In the genomic region with DNA sequence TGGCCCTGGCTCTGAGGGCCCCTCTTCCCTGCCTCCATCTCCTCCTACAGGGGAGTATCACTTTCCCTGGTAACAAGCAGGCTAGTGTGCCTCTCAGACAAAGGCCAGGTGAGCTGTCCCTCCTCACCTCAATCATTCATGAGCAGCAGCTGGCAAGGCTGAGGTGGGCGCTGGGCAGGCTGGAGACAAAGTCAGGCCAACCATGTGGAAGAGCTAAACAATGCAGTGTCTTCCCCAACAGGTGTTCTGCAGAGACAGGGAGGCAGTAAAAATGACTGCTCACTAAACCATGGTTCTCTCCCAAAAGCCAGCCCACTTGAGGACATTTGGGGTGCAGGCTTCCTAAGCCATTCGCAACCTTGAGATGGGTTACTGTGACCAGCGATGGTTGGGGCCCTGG, we compare ENCODE assay signal across 9 mouse cellular contexts. TPM values are rescaled to one million over a fixed set of nuclear protein-coding genes. Genes with fewer than 3 reads are reported as not detected.
DNase-seq lines count a peak whose midpoint lies in the region; ATAC-seq and TF ChIP-seq lines count a peak whose summit lies in the region.
"Had no signal": no experiment of that assay in that cellular context is flagged by ENCODE, and none has a peak within 500 bp of the region (broad histone marks: within the 10 kb centered on the region; RNA-seq: fewer than 3 reads in every experiment).

No protein-coding gene starts in this region.

- dilution Hi-C loops in CH12.LX (cut with MboI; ENCODE audit: extremely low pct_ligation_motif_present, extremely low pct_unique_long_range_greater_than_20kb, low sequenced_read_pairs): no loop called here

- no peak for TF ChIP-seq POLR2A in CH12.LX (IDR thresholded peaks at IDR 0.05; ENCODE audit: low read depth, low read length)

- WGBS in heart, embryonic 11.5 days (ENCODE audit: insufficient replicate concordance): 85% methylated on average over 3 of the region's 3 CpGs
- WGBS in forebrain, embryonic 16.5 days: 76% methylated on average over 3 of the region's 3 CpGs
- whole genome bisulfite sequencing in liver, embryonic 15.5 days (ENCODE audit: insufficient replicate concordance): 54% methylated on average over 3 of the region's 3 CpGs

- ATAC-seq in heart, embryonic 11.5 days (replicated peaks; ENCODE audit: insufficient number of reproducible peaks, low FRiP score, low TSS enrichment): no peak
- ATAC-seq in forebrain, embryonic 16.5 days: no peak
- no peak for ATAC-seq in liver, embryonic 15.5 days (ENCODE audit: insufficient read depth)
- ATAC-seq in erythroid progenitor cell, adult 5-6 weeks (replicated peaks; ENCODE audit: low FRiP score, poor library complexity, severe bottlenecking): no peak

- peak overlapping the region; percentile 90 for H3K9ac ChIP-seq in heart, embryonic 11.5 days (ENCODE audit: low read depth, low read length)
- peak overlapping the region; percentile 97 for H3K9ac ChIP-seq in CH12.LX (ENCODE audit: insufficient read depth, low read depth)
- peak overlapping the region; percentile 82 for H3K9ac ChIP-seq in forebrain, embryonic 16.5 days (replicated peaks; ENCODE audit: low read depth, low read length)
- no peak overlapping the region; the same call in 1 of the 2 replicates for H3K9ac ChIP-seq in liver, embryonic 15.5 days

- TF ChIP-seq EP300 in CH12.LX (IDR thresholded peaks at IDR 0.05; ENCODE audit: low read length): no peak

- H3K27ac ChIP-seq in heart, embryonic 11.5 days (ENCODE audit: low read depth, low read length): peak overlapping the region; percentile 100
- peak overlapping the region; percentile 96 for H3K27ac ChIP-seq in CH12.LX (ENCODE audit: insufficient read depth, low read depth)
- peak overlapping the region; percentile 100 for H3K27ac ChIP-seq in forebrain, embryonic 16.5 days (ENCODE audit: low read length)
- peak overlapping the region; percentile 95 for H3K27ac ChIP-seq in liver, embryonic 15.5 days (replicated peaks)

- H3K9me3 ChIP-seq in heart, embryonic 11.5 days (replicated peaks; ENCODE audit: control insufficient read depth, low read length): no peaks in the 10 kb centered on the region
- H3K9me3 ChIP-seq in CH12.LX (replicated peaks; ENCODE audit: low read length): no peaks in the 10 kb centered on the region
- H3K9me3 ChIP-seq in forebrain, embryonic 16.5 days (ENCODE audit: control insufficient read depth, low read length): no peaks in the 10 kb centered on the region
- H3K9me3 ChIP-seq in liver, embryonic 15.5 days (replicated peaks): no peaks in the 10 kb centered on the region

- no peaks in the 10 kb centered on the region for H3K36me3 ChIP-seq in heart, embryonic 11.5 days (ENCODE audit: control insufficient read depth, insufficient read depth, low read length)
- H3K36me3 ChIP-seq in CH12.LX (replicated peaks in 1 of 2; ENCODE audit: control insufficient read depth in 1 of 2, insufficient read depth in 1 of 2, low read length in 1 of 2): peaks cover 4 to 12% of the 10 kb centered on the region in 2 experiments
- no peaks in the 10 kb centered on the region for H3K36me3 ChIP-seq in forebrain, embryonic 16.5 days (ENCODE audit: control insufficient read depth, insufficient read depth)
- peaks cover 5% of the 10 kb centered on the region for H3K36me3 ChIP-seq in liver, embryonic 15.5 days (replicated peaks)

- no peak for DNase-seq in heart, adult 11 months
- no peak for DNase-seq in CH12.LX (ENCODE audit: extremely low read depth)
- no peak for DNase-seq in ovary, adult 18-20 months (ENCODE audit: low spot score)
- DNase-seq in right cerebral cortex, postnatal 36 days (ENCODE audit: low spot score in 2 of 2): no peak

- TF ChIP-seq RAD21 in CH12.LX (IDR thresholded peaks at IDR 0.05; ENCODE audit: low read depth, low read length): no peak

- H3K4me3 ChIP-seq in heart, embryonic 11.5 days (ENCODE audit: low read depth, low read length): no peak overlapping the region
- peak overlapping the region; percentile 3 to 90 (median 51) for H3K4me3 ChIP-seq in CH12.LX (replicated peaks in 1 of 3; ENCODE audit: low read depth in 2 of 3, low read length in 2 of 3, poor library complexity in 1 of 3)
- no peak overlapping the region for H3K4me3 ChIP-seq in forebrain, embryonic 16.5 days (replicated peaks; ENCODE audit: low read length)
- no peak overlapping the region for H3K4me3 ChIP-seq in liver, embryonic 15.5 days (replicated peaks)

- H3K4me2 ChIP-seq in heart, embryonic 11.5 days: peak overlapping the region; percentile 89
- H3K4me2 ChIP-seq in CH12.LX (ENCODE audit: insufficient read depth, low read depth, poor library complexity, severe bottlenecking): peak overlapping the region; percentile 84
- no peak overlapping the region for H3K4me2 ChIP-seq in forebrain, embryonic 16.5 days (ENCODE audit: low read length)
- peak overlapping the region; percentile 98 for H3K4me2 ChIP-seq in liver, embryonic 15.5 days

- H3K4me1 ChIP-seq in heart, embryonic 11.5 days (ENCODE audit: control insufficient read depth, insufficient read depth, low read length): peaks cover 31% of the 10 kb centered on the region
- H3K4me1 ChIP-seq in CH12.LX (ENCODE audit: control insufficient read depth in 1 of 2, insufficient read depth in 2 of 2): peaks cover 9 to 38% of the 10 kb centered on the region in 2 experiments
- peaks cover 33% of the 10 kb centered on the region for H3K4me1 ChIP-seq in forebrain, embryonic 16.5 days (replicated peaks; ENCODE audit: control insufficient read depth, insufficient read depth, low read length)
- peaks cover 54% of the 10 kb centered on the region for H3K4me1 ChIP-seq in liver, embryonic 15.5 days (replicated peaks)

- TF ChIP-seq CTCF in CH12.LX (conservative IDR thresholded peaks at IDR 0.05 in 1 of 2, IDR thresholded peaks at IDR 0.05 in 1 of 2; ENCODE audit: low read depth in 2 of 2, low read length in 2 of 2): no peak

- H3K27me3 ChIP-seq in heart, embryonic 11.5 days (ENCODE audit: control insufficient read depth, insufficient read depth, low read length): no peaks in the 10 kb centered on the region
- no peaks in the 10 kb centered on the region for H3K27me3 ChIP-seq in CH12.LX (replicated peaks)
- no peaks in the 10 kb centered on the region for H3K27me3 ChIP-seq in forebrain, embryonic 16.5 days (replicated peaks; ENCODE audit: control insufficient read depth, insufficient read depth, low read length)
- 0 out of 2 replicates have a peak, but pooled peaks cover 3% of the 10 kb centered on the region for H3K27me3 ChIP-seq in liver, embryonic 15.5 days

- peaks cover 21% of the 10 kb centered on the region for H3K79me2 ChIP-seq in CH12.LX (replicated peaks; ENCODE audit: control insufficient read depth, extremely low read depth, insufficient read depth, poor library complexity, severe bottlenecking)

- in situ Hi-C loops in CH12.LX (cut with MboI; ENCODE audit: low pct_ligation_motif_present, low pct_unique_long_range_greater_than_20kb, low sequenced_read_pairs): no loop called here

RNA-seq across cellular contexts. Expression of a gene that starts 2.6 kb away (rescaled TPM):
- 112 TPM in 2 replicates for polyA plus RNA-seq in heart, embryonic 11.5 days (2014; fragmentation: Nextera tagmentation; extraction: Ambion mirVana)
- total RNA-seq in CH12.LX (2012; rRNA removed) (252 and 284 TPM in 2 replicates), CH12.LX (2014; rRNA removed) (261 and 284 TPM in 2 replicates)
- polyA plus RNA-seq in CH12.LX (2012; ENCODE audit: insufficient read length, low read depth): 482 and 497 TPM in 2 replicates
- polyA plus RNA-seq in forebrain, embryonic 16.5 days (2015; fragmentation: Nextera tagmentation; extraction: Ambion mirVana): 98.3 and 107 TPM in 2 replicates
- 120 and 133 TPM in 2 replicates for polyA plus RNA-seq in liver, embryonic 15.5 days (2015; fragmentation: Nextera tagmentation; extraction: Ambion mirVana)
- total RNA-seq in erythroid progenitor cell, adult 5-6 weeks (2015; ENCODE audit: low replicate concordance): 134 and 185 TPM in 2 replicates
- total RNA-seq in erythroid progenitor cell, adult 5-6 weeks (2017; ENCODE audit: low replicate concordance): 89.3 and 94.7 TPM in 2 replicates

RNA-seq across cellular contexts. Expression of a gene that starts 22.6 kb away (rescaled TPM):
- 2.5 and 3.9 TPM in 2 replicates for polyA plus RNA-seq in heart, embryonic 11.5 days (2014; fragmentation: Nextera tagmentation; extraction: Ambion mirVana)
- total RNA-seq in CH12.LX (2012; rRNA removed) (0.30 TPM in 1 of 2 replicates, not detected in the other), CH12.LX (2014; rRNA removed) (not detected in 2 replicates)
- 0.39 TPM in 1 of 2 replicates, not detected in the other for polyA plus RNA-seq in CH12.LX (2012; ENCODE audit: insufficient read length, low read depth)
- 12.4 and 15.3 TPM in 2 replicates for polyA plus RNA-seq in forebrain, embryonic 16.5 days (2015; fragmentation: Nextera tagmentation; extraction: Ambion mirVana)
- 112 and 131 TPM in 2 replicates for polyA plus RNA-seq in liver, embryonic 15.5 days (2015; fragmentation: Nextera tagmentation; extraction: Ambion mirVana)
- 247 and 296 TPM in 2 replicates for total RNA-seq in erythroid progenitor cell, adult 5-6 weeks (2015; ENCODE audit: low replicate concordance)
- total RNA-seq in erythroid progenitor cell, adult 5-6 weeks (2017; ENCODE audit: low replicate concordance): 52.3 and 54.7 TPM in 2 replicates
- polyA plus RNA-seq: C2C12 had no signal

RNA-seq across cellular contexts. Expression of a gene that starts 22.8 kb away (rescaled TPM):
- 14.1 and 14.3 TPM in 2 replicates for polyA plus RNA-seq in heart, embryonic 11.5 days (2014; fragmentation: Nextera tagmentation; extraction: Ambion mirVana)
- total RNA-seq in CH12.LX (2012; rRNA removed): 0.47 and 0.55 TPM in 2 replicates
- total RNA-seq in CH12.LX (2014; rRNA removed): not detected in 2 replicates
- 3.4 TPM in 2 replicates for polyA plus RNA-seq in CH12.LX (2012; ENCODE audit: insufficient read length, low read depth)
- polyA plus RNA-seq in forebrain, embryonic 16.5 days (2015; fragmentation: Nextera tagmentation; extraction: Ambion mirVana): 415 and 495 TPM in 2 replicates
- polyA plus RNA-seq in liver, embryonic 15.5 days (2015; fragmentation: Nextera tagmentation; extraction: Ambion mirVana): 5.8 and 6.1 TPM in 2 replicates
- 0.84 TPM in 1 of 2 replicates, not detected in the other for total RNA-seq in erythroid progenitor cell, adult 5-6 weeks (2015; ENCODE audit: low replicate concordance)
- total RNA-seq in erythroid progenitor cell, adult 5-6 weeks (2017; ENCODE audit: low replicate concordance): 0.83 and 1.7 TPM in 2 replicates

RNA-seq across cellular contexts. Expression of a gene that starts 30.9 kb away (rescaled TPM):
- 0.63 and 0.89 TPM in 2 replicates for polyA plus RNA-seq in heart, embryonic 11.5 days (2014; fragmentation: Nextera tagmentation; extraction: Ambion mirVana)
- total RNA-seq in CH12.LX (2012; rRNA removed) (not detected in 2 replicates), CH12.LX (2014; rRNA removed) (not detected in 2 replicates)
- polyA plus RNA-seq in CH12.LX (2012; ENCODE audit: insufficient read length, low read depth): not detected in 2 replicates
- 0.48 and 1.2 TPM in 2 replicates for polyA plus RNA-seq in forebrain, embryonic 16.5 days (2015; fragmentation: Nextera tagmentation; extraction: Ambion mirVana)
- 0.50 TPM in 2 replicates for polyA plus RNA-seq in liver, embryonic 15.5 days (2015; fragmentation: Nextera tagmentation; extraction: Ambion mirVana)
- not detected in 2 replicates for total RNA-seq in erythroid progenitor cell, adult 5-6 weeks (2015; ENCODE audit: low replicate concordance)
- total RNA-seq in erythroid progenitor cell, adult 5-6 weeks (2017; ENCODE audit: low replicate concordance): not detected in 2 replicates
- polyA plus RNA-seq: C2C12 had no signal

RNA-seq across cellular contexts. Expression of a gene that starts 34.4 kb away (rescaled TPM):
- polyA plus RNA-seq in heart, embryonic 11.5 days (2014; fragmentation: Nextera tagmentation; extraction: Ambion mirVana): 0.31 and 0.49 TPM in 2 replicates
- not detected in 2 replicates for total RNA-seq in CH12.LX (2012; rRNA removed)
- not detected in 2 replicates for total RNA-seq in CH12.LX (2014; rRNA removed)
- not detected in 2 replicates for polyA plus RNA-seq in CH12.LX (2012; ENCODE audit: insufficient read length, low read depth)
- polyA plus RNA-seq in forebrain, embryonic 16.5 days (2015; fragmentation: Nextera tagmentation; extraction: Ambion mirVana): not detected in 2 replicates
- polyA plus RNA-seq in liver, embryonic 15.5 days (2015; fragmentation: Nextera tagmentation; extraction: Ambion mirVana): 211 and 227 TPM in 2 replicates
- total RNA-seq in erythroid progenitor cell, adult 5-6 weeks (2015; ENCODE audit: low replicate concordance): 613 and 617 TPM in 2 replicates
- total RNA-seq in erythroid progenitor cell, adult 5-6 weeks (2017; ENCODE audit: low replicate concordance): 146 and 166 TPM in 2 replicates
- polyA plus RNA-seq: C2C12 had no signal

Comparison
In these comparisons a context has a peak if more than half of its experiments do, and no peak if none do; other contexts are left out.
1. H3K4me3 ChIP-seq: peak in CH12.LX (3 of 3); none in heart, embryonic 11.5 days (single experiment), forebrain, embryonic 16.5 days (single experiment) and liver, embryonic 15.5 days (single experiment).
2. RNA of a gene that starts 22.8 kb away (polyA plus RNA-seq): 415 to 495 TPM in forebrain, embryonic 16.5 days; 14.1 to 14.3 TPM in heart, embryonic 11.5 days, 5.8 to 6.1 TPM in liver, embryonic 15.5 days and 3.4 TPM in CH12.LX; every median in the first group is over 10 times any median in the second.
3. Peak in every context shown above with its lines, with median percentiles within 50 percentile points of each other: H3K27ac ChIP-seq.